Mouse (Mus musculus) CD4-positive, CD25-positive, alpha-beta regulatory T cell, adult 2 months (primary cell): Measurements from ENCODE around the gene Smg7.
A peak's percentile ranks its signal among the peaks of the same experiment; 100 is the strongest.

ENCODE experiments used
- DNase-seq: peaks from one replicate; pipeline ENCODE4 v3.0.0-alpha.2; 2012; ENCODE audit warnings: low read depth, low spot score

The Smg7 gene

GRCm38 (mm10) chr1:152808392-152808680, 94.1 kb downstream of the Smg7 start:
- DNase-seq, result no peak

DNA sequence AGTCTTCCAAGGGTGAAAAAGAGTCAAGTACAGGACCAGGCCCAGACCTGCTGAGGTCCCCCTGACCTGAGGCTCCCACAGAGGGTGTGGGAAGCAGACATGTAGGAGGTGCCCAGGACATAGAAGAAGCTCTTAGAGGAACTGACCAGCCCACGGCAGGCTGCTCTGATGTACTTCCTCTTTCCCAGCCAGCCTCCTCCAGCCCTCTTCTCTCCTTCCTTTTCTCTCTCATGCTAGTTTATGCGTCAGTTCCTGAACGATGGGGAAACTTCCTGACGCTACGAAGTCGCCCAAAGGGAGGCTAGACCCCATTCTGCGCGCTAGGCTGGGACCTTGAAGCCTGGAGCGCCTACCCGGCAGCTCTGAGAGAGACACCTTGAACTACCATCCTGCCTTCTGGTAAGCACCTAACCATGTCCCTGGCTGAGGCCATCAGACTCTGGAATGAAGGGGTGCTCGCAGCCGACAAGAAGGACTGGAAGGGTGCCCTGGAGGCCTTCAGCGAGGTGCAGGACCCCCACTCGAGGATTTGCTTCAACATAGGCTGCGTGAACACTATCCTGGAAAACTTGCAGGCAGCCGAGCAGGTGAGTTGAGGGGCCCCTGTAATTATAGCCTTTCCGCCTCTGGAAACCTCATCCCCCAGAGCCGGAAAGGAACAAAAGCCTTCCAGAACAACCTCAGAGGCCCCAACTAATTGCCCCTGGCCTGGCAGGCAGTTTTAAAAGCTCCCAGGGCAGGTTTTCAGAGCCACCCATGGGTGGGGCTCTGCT, 94.6 kb downstream of the Smg7 start:
- no peak for DNase-seq

- DNase-seq, result no peak
These were observed 97.5 kb downstream of the Smg7 start for GRCm38 (mm10) chr1:152804907-152805306.

GRCm38 (mm10) chr1:152800633-152801176, 101.7 kb downstream of the Smg7 start:
- DNase-seq, result no peak

- DNase-seq, result no peak
These were observed 102.5 kb downstream of the Smg7 start, which contains the start of gene Ncf2 for GRCm38 (mm10) chr1:152799897-152800296. Gene Ncf2, plus strand, starts transcription at chr1:152800194.

DNA sequence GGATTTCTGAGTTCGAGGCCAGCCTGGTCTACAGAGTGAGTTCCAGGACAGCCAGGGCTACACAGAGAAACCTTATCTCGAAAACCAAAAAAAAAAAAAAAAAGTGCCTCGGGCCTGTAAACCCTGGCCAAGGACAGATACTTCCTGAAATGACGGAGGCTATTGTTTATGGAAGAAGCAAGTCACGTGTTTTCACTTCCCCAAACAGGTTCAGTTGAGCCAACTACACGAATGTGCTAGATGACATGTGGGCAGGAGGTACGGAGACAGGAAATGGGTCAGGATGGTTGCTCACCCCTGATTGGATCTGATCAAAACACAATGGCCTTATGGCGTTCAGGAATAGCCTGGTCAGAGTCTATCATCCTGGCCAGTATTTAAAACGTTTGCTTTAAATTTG, 104.3 kb downstream of the Smg7 start:
- DNase-seq, result no peak

DNA sequence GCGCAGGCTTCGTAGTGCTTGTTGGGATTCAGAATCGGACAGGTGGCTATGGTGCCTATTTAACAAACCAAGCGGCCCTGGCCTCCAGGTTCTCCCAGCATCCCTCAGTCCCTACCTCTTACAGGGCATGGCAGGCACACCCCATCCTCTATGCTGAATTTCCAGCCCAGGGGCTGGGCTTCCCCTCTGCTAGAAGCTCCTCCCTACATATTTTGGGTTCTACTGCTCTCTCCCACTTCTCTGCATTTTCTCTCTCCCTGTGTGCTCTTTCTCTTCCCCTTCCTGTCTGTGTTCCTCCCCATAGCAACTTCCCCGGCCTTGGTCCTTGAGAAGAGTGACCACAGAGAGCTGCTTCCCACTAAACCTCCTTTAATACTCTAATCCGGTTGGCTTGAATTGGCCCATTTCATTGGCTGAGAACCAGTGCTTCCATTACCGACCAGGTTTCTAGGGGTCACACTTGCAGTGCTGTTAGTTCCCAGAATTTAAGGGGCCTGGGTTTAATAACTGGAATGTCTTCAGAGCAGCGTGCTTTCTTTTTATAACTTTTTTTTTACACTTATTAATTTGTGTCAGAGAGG, 105.7 kb downstream of the Smg7 start:
- no peak for DNase-seq

GRCm38 (mm10) chr1:152795688-152796255, 106.7 kb downstream of the Smg7 start:
- no peak for DNase-seq

DNA sequence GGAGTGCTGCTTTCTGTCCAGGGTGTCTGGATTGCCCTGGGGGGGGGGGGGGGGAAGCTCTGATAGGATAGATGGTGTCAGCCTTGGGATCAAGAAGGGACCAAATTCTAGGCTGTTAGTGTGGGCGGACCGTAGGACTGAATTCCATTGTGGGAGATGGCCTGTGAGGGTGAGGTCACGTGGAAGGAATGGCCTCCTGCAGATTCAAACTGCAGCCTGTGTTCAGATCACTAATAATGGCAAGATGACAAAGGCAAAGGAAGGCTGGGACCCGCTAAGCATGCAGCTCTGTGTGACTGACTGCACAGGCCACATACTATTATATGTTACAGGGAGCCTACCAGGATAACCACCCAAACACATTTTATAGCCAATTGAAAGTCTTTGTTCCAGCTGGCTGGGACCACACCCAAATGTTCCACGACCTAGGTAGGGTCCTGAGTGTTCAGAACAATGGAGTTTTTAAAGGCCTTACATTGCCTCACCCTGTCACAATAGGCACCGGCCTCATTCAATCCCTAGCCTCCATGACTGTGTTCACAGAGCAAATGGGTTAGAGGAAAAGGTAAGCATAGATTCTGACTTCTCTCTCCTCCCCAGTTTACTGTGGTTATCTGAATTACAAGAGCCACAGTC, 108.8 kb downstream of the Smg7 start:
- DNase-seq, result no peak

DNA sequence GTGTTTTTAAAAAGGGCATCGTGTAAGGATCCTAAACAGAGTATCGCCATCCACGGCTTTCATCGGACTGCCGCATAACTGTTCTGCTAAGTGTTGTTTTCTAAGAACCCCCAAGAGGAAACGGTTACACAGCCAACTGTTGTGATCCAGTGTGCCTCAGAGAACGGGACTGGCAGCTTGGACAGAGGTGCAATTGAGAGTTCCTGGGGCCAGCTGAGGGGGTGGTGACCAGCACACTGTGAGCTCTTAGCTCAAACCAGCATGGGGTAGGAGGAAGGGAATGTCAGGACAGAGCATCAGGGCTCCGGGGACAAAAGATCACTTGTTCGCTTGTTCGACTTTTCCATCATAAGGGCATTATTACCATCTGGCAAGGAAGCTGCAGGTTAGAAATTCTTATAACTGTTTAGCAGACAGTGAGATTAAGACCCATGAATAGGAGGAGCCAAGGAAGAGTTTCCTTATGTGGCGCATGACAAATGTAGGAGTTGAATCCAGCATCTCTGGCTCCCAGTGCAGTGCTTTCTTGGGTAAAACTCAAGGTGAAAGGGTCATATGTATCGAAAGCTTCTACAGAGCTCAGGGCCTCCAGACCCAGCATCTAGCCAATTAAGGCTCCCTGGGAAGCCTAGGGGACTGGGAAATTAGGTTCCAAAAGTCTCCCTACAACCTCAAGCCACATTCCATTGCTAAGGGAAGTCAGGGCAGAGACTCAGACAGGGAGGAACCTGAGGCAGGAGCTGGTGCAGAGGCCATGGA, 109.5 kb downstream of the Smg7 start:
- DNase-seq, result no peak

- no peak for DNase-seq
These were observed 111.2 kb downstream of the Smg7 start for GRCm38 (mm10) chr1:152791269-152791668.

- DNase-seq, result no peak
These were observed 111.6 kb downstream of the Smg7 start for GRCm38 (mm10) chr1:152790821-152791220.

- peak; percentile 51 for DNase-seq
These were observed 112.2 kb downstream of the Smg7 start for GRCm38 (mm10) chr1:152790254-152790653.

- DNase-seq, result no peak
These were observed 114.3 kb downstream of the Smg7 start for GRCm38 (mm10) chr1:152788121-152788660.
